Mouse (Mus musculus) gastrocnemius, adult 2 months (tissue): ENCODE measurements around the gene Bcl11b. TPM values are rescaled to one million over a fixed set of nuclear protein-coding genes. Genes with fewer than 3 reads are reported as not detected.

Experiments
- DNase-seq: peaks from one replicate; pipeline ENCODE4 v3.0.0; 2022
- H3K27ac ChIP-seq: fragments of 200-600 bp; 2 replicates; pipeline ENCODE4 v1.8.1; 2022; ENCODE audit warnings: mild to moderate bottlenecking
- H3K4me3 ChIP-seq: fragments of 200-600 bp; 2 replicates; pipeline ENCODE4 v1.8.1; 2022; ENCODE audit warnings: mild to moderate bottlenecking, moderate library complexity
- CTCF ChIP-seq: fragments of 200-600 bp; IDR thresholded peaks from 2 replicates; pipeline ENCODE4 v1.8.1; 2022; ENCODE audit warnings: antibody characterized with exemption, mild to moderate bottlenecking, moderate library complexity
- intact Hi-C: fragments of 180-260 bp; cut with DNase I; formaldehyde crosslinking; loops from one replicate; pipeline ENCODE4 v1.15.1; 2025
- total RNA-seq, 2 experiments: library from RNA; stranded (reverse); gene quantifications; 2 replicates each; pipeline ENCODE4 v1.2.3; 2021

Bcl11b gene
- total RNA-seq, 2 experiments from 2014 or later: 0.11 TPM; not detected in 1

DNA sequence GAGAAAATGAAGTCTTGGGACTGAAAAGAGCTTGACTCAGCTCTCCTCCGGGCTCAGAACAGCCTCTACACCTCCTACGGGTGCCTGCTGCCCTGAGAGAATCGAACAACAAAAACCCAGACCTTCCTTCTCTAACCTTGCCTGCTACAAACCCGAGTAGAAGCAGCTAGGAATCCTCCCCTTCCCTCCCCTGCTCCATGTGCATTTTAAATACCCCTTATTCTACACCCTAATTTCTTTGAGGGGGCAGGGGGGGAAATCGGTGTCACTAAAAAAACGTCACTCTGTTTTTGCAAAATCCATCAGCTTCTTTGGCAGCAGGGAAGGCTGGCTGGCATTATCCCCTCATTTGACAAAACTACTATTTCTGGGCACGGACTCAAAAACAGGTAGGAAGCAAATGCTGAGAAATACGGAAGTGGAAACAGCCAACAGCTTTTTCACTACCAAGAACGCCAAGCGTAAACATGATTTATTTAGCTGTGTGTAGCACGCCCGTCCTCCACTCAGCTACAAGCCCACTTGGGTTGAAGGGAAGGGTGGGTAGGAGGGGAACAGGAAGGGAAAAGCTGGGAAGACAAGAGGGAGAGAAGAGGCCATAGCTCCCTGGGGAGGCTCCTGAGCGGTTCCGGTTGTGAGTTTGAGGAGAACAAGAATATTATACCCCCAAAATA lies 27.4 kb downstream of the Bcl11b start:
- intact Hi-C loops: no loop called here
- DNase-seq: no peak
- Histone ChIP-seq H3K4me3 (no peak overlapping the region), H3K27ac (no peak overlapping the region)
- no peak for TF ChIP-seq CTCF

- intact Hi-C loops: no loop called here
- no peak for DNase-seq
- H3K4me3 ChIP-seq: no peak overlapping the region
- H3K27ac ChIP-seq: no peak overlapping the region
- TF ChIP-seq CTCF: no peak
These were observed 27.9 kb downstream of the Bcl11b start for GRCm38 (mm10) chr12:107975479-107975896.

DNA sequence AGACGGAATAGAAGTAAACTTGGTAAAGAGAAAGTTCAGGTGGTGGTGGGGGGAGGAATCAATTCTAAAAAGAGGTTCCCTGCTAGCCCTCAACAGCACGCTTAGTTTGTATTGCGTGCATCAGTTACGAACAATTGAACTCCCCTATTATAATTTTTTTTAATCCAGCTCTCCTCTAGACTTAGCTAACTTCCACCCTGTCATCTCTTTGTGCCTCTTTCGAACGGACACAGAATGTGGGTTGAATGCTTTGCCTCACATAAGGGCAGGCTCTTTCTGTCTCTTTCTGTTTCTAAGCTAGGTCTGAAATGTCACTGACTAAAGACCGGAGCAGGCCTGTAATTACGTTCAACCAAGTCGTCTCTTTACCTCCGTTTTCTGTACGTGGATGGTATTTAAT lies 28.9 kb downstream of the Bcl11b start:
- TF ChIP-seq CTCF: no peak
- intact Hi-C loops: no loop called here
- Histone ChIP-seq H3K27ac (no peak overlapping the region), H3K4me3 (no peak overlapping the region)
- no peak for DNase-seq

DNA sequence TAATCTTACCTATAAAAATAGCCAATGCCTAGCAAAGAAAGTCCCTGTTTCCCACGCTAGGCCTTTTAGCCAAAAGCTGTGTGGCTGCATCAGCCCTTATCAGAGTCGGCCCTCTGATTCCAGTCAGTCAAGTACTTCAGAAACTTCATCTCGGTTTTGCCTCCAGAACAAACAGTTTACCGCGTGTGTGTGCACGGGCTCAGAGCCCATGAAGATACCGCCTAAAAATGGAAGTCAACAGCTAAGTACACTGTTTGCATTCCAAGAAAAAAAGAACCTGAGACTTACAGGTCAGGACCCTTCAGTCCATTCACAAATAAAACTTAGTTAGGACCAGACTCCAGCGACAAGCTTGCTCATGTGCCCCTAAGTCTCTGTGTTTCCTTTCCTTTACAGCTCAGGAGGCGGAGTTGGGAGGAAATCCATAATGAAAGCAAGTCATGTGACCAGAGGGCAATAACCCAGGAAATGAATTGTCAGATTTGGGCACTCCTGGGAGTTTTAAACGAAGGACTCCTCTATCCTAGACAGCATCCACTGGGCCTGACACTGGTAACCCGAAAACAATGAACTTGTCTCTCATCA lies 29.8 kb downstream of the Bcl11b start:
- TF ChIP-seq CTCF: no peak
- no peak overlapping the region for H3K27ac ChIP-seq
- no peak for DNase-seq
- intact Hi-C loops: no loop called here
- no peak overlapping the region for H3K4me3 ChIP-seq

DNA sequence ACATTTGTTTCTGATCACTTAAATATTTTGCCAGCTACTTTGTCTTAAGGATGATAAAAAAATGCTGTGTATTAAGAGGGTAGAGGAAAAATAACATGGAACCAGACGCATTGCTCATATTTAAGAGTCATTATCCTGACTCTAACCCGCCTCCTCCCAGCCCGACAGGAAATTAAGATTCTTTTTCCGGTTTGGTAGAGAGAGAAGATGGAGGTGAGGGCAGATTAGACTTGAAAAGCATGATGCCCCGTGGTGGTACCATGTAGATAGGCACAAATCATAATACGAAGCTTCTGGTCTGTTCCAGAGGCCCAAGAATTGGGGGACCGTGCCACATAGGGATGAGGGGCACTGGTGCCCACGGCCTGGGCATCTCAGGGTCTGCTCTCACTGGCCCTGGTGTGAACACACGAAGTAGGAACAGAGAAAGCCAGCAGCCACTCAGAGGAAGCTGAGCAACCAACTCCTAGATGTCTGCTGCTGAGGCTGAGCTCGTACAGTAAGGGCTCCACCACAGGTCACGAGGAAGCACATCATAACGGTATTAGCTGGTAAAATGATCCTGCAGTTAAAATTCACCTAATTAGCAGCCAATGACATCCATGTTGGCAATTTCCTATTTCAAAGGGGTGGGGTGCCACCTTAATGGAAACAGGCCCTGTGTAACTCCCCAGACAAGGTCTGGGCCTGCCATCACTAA lies 32.2 kb downstream of the Bcl11b start:
- no peak for TF ChIP-seq CTCF
- H3K27ac ChIP-seq: no peak overlapping the region
- no peak for DNase-seq
- intact Hi-C loops: no loop called here
- no peak overlapping the region for H3K4me3 ChIP-seq

- DNase-seq: no peak
- TF ChIP-seq CTCF: no peak
- Histone ChIP-seq H3K27ac (no peak overlapping the region), H3K4me3 (no peak overlapping the region)
- intact Hi-C loops: no loop called here
These were observed 32.8 kb downstream of the Bcl11b start for GRCm38 (mm10) chr12:107970637-107971036.

GRCm38 (mm10) chr12:107969841-107970371 lies 33.5 kb downstream of the Bcl11b start:
- H3K4me3 ChIP-seq: no peak overlapping the region
- intact Hi-C loops: no loop called here
- no peak overlapping the region for H3K27ac ChIP-seq
- TF ChIP-seq CTCF: no peak
- DNase-seq: no peak

- no peak overlapping the region for H3K4me3 ChIP-seq
- no peak for TF ChIP-seq CTCF
- no peak overlapping the region for H3K27ac ChIP-seq
- intact Hi-C loops: no loop called here
- no peak for DNase-seq
These were observed 34.3 kb downstream of the Bcl11b start for GRCm38 (mm10) chr12:107969126-107969525.

DNA sequence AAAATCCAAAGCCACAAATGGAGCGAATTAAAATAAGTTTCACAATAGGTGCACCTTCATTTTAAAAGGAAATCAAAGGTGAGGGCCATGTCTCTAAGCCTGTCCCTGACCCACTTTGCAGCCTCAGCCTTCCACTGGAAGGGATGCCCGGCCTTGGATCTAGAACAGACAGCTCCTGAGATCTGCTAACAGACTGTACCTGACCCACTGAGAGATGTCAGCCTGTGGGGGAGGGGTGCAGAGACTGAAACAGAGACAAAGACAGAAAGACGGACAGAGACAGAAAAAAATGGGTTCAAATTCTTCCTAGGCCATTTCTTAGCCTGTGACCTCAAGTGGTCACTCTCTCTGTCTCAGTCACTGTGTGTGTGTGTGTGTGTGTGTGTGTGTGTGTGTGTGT lies 35.1 kb downstream of the Bcl11b start:
- no peak overlapping the region for H3K27ac ChIP-seq
- intact Hi-C loops: no loop called here
- TF ChIP-seq CTCF: no peak
- no peak for DNase-seq
- no peak overlapping the region for H3K4me3 ChIP-seq

DNA sequence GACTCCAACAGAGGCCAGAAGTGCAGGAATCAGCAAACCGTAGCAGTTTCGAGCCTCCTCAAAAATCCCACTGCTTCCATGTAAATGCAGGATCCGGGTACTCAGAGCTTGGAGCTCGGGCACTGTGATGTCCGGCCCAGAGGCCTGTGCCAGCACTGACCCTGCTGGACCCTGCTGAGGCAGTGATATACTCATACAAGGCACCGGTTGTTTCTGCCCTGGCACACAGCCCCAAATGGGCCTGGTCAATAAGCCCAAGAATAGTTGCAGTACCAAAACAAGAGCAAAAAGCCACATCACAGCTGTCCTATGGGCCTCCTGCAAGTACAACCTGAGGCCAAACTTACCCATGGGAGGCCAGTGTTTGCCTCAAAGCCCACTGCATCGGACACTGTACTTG lies 36.4 kb downstream of the Bcl11b start:
- Histone ChIP-seq H3K4me3 (no peak overlapping the region), H3K27ac (no peak overlapping the region)
- intact Hi-C loops: no loop called here
- no peak for DNase-seq
- TF ChIP-seq CTCF: no peak

GRCm38 (mm10) chr12:107965103-107965502 lies 38.3 kb downstream of the Bcl11b start:
- no peak for TF ChIP-seq CTCF
- no peak overlapping the region for H3K27ac ChIP-seq
- DNase-seq: no peak
- no peak overlapping the region for H3K4me3 ChIP-seq
- intact Hi-C loops: no loop called here

DNA sequence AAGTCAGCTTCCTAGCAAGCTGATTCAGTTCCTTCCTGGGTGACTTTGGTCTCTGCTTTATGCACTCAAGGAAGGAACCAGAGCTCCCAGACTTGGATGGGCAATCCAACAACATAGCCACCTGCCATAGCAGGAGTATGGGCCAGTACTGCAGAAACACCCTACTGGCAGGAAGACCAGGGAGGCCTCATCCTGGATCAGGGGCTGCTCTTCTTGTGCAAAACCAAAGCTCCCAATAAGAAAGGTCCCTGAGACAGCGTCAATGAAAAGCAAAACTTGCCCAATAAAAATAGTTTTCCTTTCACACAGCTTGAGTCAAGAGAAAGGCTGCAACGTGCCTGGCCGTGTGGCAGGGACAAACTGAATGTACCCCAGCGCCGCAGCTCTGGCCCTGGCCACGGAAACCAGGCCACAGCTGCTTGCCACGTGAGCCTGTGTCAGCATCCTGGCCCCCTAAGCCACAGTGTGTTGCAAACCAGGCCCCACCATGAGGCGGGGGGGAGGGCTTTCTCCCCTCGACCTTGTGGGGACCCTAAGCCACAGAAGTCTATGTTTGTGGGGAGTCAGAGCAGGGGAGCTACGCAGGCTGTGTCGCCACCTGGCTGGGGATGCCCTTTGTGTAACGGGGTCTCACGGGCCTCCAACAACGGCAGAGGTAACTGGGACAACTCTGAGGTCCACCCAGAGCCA lies 38.9 kb downstream of the Bcl11b start:
- no peak for TF ChIP-seq CTCF
- no peak overlapping the region for H3K4me3 ChIP-seq
- DNase-seq: no peak
- intact Hi-C loops: no loop called here
- no peak overlapping the region for H3K27ac ChIP-seq

DNA sequence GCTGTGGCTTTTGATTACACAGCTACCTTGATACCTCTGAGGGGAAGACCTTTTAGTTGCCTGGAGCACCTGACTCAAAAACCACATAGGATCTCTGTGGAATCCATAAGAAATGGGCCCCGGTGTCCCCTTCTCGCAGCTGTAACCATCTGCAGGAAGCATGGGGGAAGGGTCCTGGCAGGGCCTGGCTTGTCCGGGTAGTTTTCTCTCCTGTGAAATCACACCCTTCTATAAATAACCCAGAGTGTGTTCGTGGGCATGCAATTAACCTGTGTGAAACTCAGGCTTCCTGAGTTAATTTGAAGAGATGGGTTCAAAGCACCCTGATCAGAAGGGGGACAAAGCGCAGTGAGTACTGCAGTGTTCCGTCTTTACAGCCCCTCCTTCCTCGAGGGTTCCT lies 40.5 kb downstream of the Bcl11b start:
- intact Hi-C loops: no loop called here
- no peak for DNase-seq
- Histone ChIP-seq H3K4me3 (no peak overlapping the region), H3K27ac (no peak overlapping the region)
- TF ChIP-seq CTCF: no peak
